Mouse (Mus musculus) liver, embryonic 14.5 days (tissue): ENCODE measurements around the gene Arhgap27. TPM values are rescaled to one million over a fixed set of nuclear protein-coding genes. Genes with fewer than 3 reads are reported as not detected.
"Not testable (repeated sequence)": the region's sequence is repeated elsewhere in the genome, so short reads cannot be mapped to it uniquely, and the experiment has no call there.

ENCODE experiments used
- ATAC-seq: fragments of 200-750 bp; cut with Nextera tagmentation; 2 replicates; pipeline ENCODE4 v1.8.0; 2017; ENCODE audit warnings: moderate number of reproducible peaks, mild to moderate bottlenecking, moderate library complexity; ENCODE audit not compliant: insufficient read depth
- DNase-seq, 3 experiments: peaks; one replicate each; pipeline ENCODE4 v3.0.0-alpha.2; 2012 to 2013; ENCODE audit warnings: low read depth in 3 of 3, low spot score in 3 of 3
- H3K27ac ChIP-seq: fragments of 300-500 bp; sonication (generic); 2 replicates; pipeline ENCODE4 v1.5.1; 2014; ENCODE audit warnings: moderate library complexity, mild to moderate bottlenecking, control low read depth, inconsistent platforms
- H3K27me3 ChIP-seq: fragments of 300-500 bp; sonication (generic); 2 replicates; pipeline ENCODE4 v1.6.1; 2014; ENCODE audit warnings: mild to moderate bottlenecking, low read length, moderate library complexity; ENCODE audit not compliant: control insufficient read depth, insufficient read depth
- H3K36me3 ChIP-seq: fragments of 300-500 bp; sonication (generic); replicated peaks from 2 replicates; pipeline ENCODE4 v1.6.1; 2014; ENCODE audit warnings: low read depth; ENCODE audit not compliant: control insufficient read depth, insufficient read depth
- H3K4me1 ChIP-seq, 2 experiments: fragments of 200-500 bp in 1 of 2; fragments of 300-500 bp in 1 of 2; sonication (generic) in 1 of 2; replicated peaks; 2 replicates each; pipeline ENCODE4 v1.6.1; 2012 to 2014; ENCODE audit warnings: antibody characterized with exemption in 1 of 2, inconsistent platforms in 1 of 2, low read length in 1 of 2; ENCODE audit not compliant: control insufficient read depth in 2 of 2, insufficient read depth in 2 of 2
- H3K4me2 ChIP-seq: fragments of 300-500 bp; sonication (generic); 2 replicates; pipeline ENCODE4 v1.6.1; 2014; ENCODE audit warnings: low read depth, mild to moderate bottlenecking, control low read depth, moderate library complexity
- H3K4me3 ChIP-seq, 2 experiments: fragments of 200-500 bp in 1 of 2; fragments of 300-500 bp in 1 of 2; sonication (generic) in 1 of 2; 2 replicates each; pipeline ENCODE4 v1.5.1; 2012 to 2014; ENCODE audit warnings: low read depth in 2 of 2, low read length in 2 of 2, mild to moderate bottlenecking in 2 of 2, control low read depth in 1 of 2, inconsistent platforms in 1 of 2, moderate library complexity in 1 of 2; ENCODE audit not compliant: insufficient read depth in 1 of 2
- H3K9ac ChIP-seq: fragments of 300-500 bp; sonication (generic); replicated peaks from 2 replicates; pipeline ENCODE4 v1.6.1; 2014; ENCODE audit warnings: mild to moderate bottlenecking, control low read depth, moderate library complexity
- H3K9me3 ChIP-seq: fragments of 300-500 bp; sonication (generic); 2 replicates; pipeline ENCODE4 v1.6.1; 2016; ENCODE audit warnings: low read length, mixed read lengths; ENCODE audit not compliant: control insufficient read depth
- CTCF ChIP-seq: IDR thresholded peaks from 2 replicates; pipeline ENCODE4 v1.5.1; 2016; ENCODE audit warnings: antibody characterized with exemption, low read depth, control low read depth
- EP300 ChIP-seq: IDR thresholded peaks from 2 replicates; pipeline ENCODE4 v1.6.1; 2016; ENCODE audit warnings: antibody characterized with exemption, low read depth
- WGBS: fragments of 180-500 bp; shearing (Covaris S2); extraction: QIAGEN DNeasy Blood & Tissue Kit; methylation state at CpG from one replicate; pipeline ENCODE4 v1.1.7; 2014; ENCODE audit not compliant: insufficient replicate concordance; 5-methylcytosine and 5-hydroxymethylcytosine counted together
- polyA plus RNA-seq, 2 experiments: library from polyadenylated mRNA; depleted of rRNA in 1 of 2; stranded (reverse) in 1 of 2; unstranded in 1 of 2; fragments of >200 nt; fragmentation: Nextera tagmentation in 1 of 2; extraction: Ambion mirVana in 1 of 2; gene quantifications; 2 replicates each; pipeline versions ENCODE4 v1.2.1 to v1.2.3; 2012 to 2014

Arhgap27 gene
- polyA plus RNA-seq, 2 experiments: 1.4 to 2.6 TPM

GRCm38 (mm10) chr11:103324723-103325122, 38.8 kb downstream of the Arhgap27 start:
- Histone ChIP-seq H3K27ac (no peak overlapping the region), H3K9ac (no peak overlapping the region), H3K4me3 (no peak overlapping the region), H3K36me3 (no peaks in the 10 kb centered on the region), H3K27me3 (no peaks in the 10 kb centered on the region), H3K9me3 (no peaks in the 10 kb centered on the region), H3K4me2 (no peak overlapping the region), H3K4me1 (peaks cover 0 to 2% of the 10 kb centered on the region in 2 experiments; a peak in 1 of 4 replicates)
- no peak for ATAC-seq
- WGBS: 45% methylated on average over 13 of the region's 13 CpGs
- DNase-seq: no peak
- no peak for TF ChIP-seq CTCF
- TF ChIP-seq EP300: no peak

- not testable (repeated sequence) for H3K27me3 ChIP-seq, H3K36me3 ChIP-seq, H3K9me3 ChIP-seq, H3K4me3 ChIP-seq, DNase-seq, H3K4me1 ChIP-seq, H3K4me2 ChIP-seq, H3K9ac ChIP-seq, ATAC-seq, H3K27ac ChIP-seq
- WGBS: 17% methylated on average over 4 of the region's 4 CpGs
Observed at GRCm38 (mm10) chr11:103322832-103323231, 40.7 kb downstream of the Arhgap27 start.

DNA sequence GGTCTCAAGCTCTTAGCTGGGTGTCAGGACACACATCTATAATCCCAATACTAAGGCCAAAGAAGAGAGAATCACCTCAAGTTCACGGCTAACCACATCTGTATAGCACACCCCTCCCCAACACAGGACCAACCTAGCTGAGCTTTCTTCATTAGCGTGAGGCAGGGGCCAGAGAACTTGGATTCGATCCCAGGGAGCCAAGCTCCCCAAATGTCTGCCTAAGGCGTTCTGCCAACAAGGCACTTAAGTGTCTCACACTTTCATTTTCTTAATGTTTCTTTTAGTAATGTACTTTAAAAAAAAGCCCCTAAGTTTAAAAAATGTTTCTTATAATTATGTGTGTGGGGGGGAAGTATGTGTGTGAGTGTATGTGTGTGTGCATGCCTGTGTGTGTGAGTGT, 42.8 kb downstream of the Arhgap27 start:
- Histone ChIP-seq H3K27ac (no peak overlapping the region), H3K36me3 (no peaks in the 10 kb centered on the region), H3K9me3 (no peaks in the 10 kb centered on the region), H3K9ac (no peak overlapping the region), H3K4me2 (no peak overlapping the region), H3K4me1 (peaks cover 0 to 2% of the 10 kb centered on the region in 2 experiments; a peak in 1 of 4 replicates), H3K4me3 (no peak overlapping the region), H3K27me3 (no peaks in the 10 kb centered on the region)
- TF ChIP-seq EP300: no peak
- TF ChIP-seq CTCF: no peak
- 52% methylated on average over 4 of the region's 4 CpGs for WGBS
- DNase-seq (no peak), ATAC-seq (no peak)

- TF ChIP-seq CTCF: no peak
- TF ChIP-seq EP300: no peak
- Histone ChIP-seq H3K36me3 (no peaks in the 10 kb centered on the region), H3K27me3 (no peaks in the 10 kb centered on the region), H3K4me3 (no peak overlapping the region), H3K4me2 (no peak overlapping the region), H3K9me3 (no peaks in the 10 kb centered on the region), H3K4me1 (peaks cover 0 to 2% of the 10 kb centered on the region in 2 experiments; a peak in 1 of 4 replicates), H3K9ac (no peak overlapping the region), H3K27ac (no peak overlapping the region)
- ATAC-seq: no peak
- 44% methylated on average over 8 of the region's 8 CpGs for WGBS
- no peak for DNase-seq
Observed at GRCm38 (mm10) chr11:103320196-103320595, 43.3 kb downstream of the Arhgap27 start.

DNA sequence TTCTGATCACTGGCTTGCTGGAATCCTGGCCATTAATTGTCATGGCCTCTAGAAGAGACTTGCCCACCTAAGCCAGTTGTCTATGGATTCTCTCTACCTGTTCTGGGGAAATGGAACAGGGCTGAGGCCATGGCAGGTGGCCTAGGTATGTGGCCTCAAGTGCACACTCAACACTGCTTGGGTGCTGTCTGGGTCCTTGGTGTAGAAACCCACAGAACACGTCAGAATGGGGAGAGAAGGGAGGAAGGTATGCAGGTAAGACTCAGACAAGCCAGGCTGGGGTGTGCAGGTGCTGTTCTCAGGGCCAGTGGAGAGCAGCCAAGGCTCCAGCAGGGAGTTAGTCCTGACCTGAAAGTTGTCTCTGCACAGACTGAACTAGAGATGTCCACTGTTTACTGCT, 45.5 kb downstream of the Arhgap27 start:
- H3K4me3 ChIP-seq: no peak overlapping the region
- peaks cover 0 to 2% of the 10 kb centered on the region in 2 experiments; a peak in 1 of 4 replicates for H3K4me1 ChIP-seq
- ATAC-seq (no peak), DNase-seq (no peak)
- 42% methylated on average over 1 of the region's 1 CpGs for WGBS
- H3K9me3 ChIP-seq: no peaks in the 10 kb centered on the region
- H3K36me3 ChIP-seq: no peaks in the 10 kb centered on the region
- no peak overlapping the region for H3K4me2 ChIP-seq
- no peak overlapping the region for H3K9ac ChIP-seq
- H3K27ac ChIP-seq: no peak overlapping the region
- TF ChIP-seq EP300 (no peak), CTCF (no peak)
- no peaks in the 10 kb centered on the region for H3K27me3 ChIP-seq
